Mouse (Mus musculus) cortical plate, adult 2 months (tissue): ENCODE data around the gene Msi2. TPM values are rescaled to one million over a fixed set of nuclear protein-coding genes. Genes with fewer than 3 reads are reported as not detected.

Experiments
- H3K27ac ChIP-seq: fragments of 200-500 bp; 2 replicates; pipeline ENCODE4 v1.5.1; 2012; ENCODE audit warnings: low read length, control low read depth, inconsistent platforms; ENCODE audit not compliant: insufficient read depth
- H3K4me1 ChIP-seq: fragments of 200-500 bp; 2 replicates; pipeline ENCODE4 v1.6.1; 2011; ENCODE audit warnings: low read length; ENCODE audit not compliant: control insufficient read depth, insufficient read depth
- H3K4me3 ChIP-seq: fragments of 200-500 bp; 2 replicates; pipeline ENCODE4 v1.5.1; 2011; ENCODE audit warnings: mild to moderate bottlenecking, low read length, control low read depth; ENCODE audit not compliant: insufficient read depth
- CTCF ChIP-seq: fragments of 200-500 bp; IDR thresholded peaks from 2 replicates; pipeline ENCODE4 v1.5.1; 2011; ENCODE audit warnings: mild to moderate bottlenecking, control low read depth, low read length; ENCODE audit not compliant: insufficient read depth; ENCODE audit errors: extremely low read depth
- POLR2A ChIP-seq: fragments of 200-500 bp; IDR thresholded peaks from 2 replicates; pipeline ENCODE4 v1.6.1; 2011; ENCODE audit warnings: mild to moderate bottlenecking, low read length, control low read depth; ENCODE audit not compliant: insufficient read depth; ENCODE audit errors: extremely low read depth
- polyA plus RNA-seq: library from polyadenylated mRNA; depleted of rRNA; stranded (reverse); fragments of >200 nt; gene quantifications from 2 replicates; pipeline ENCODE4 v1.2.3, GENCODE M21; 2012

The Msi2 gene
- polyA plus RNA-seq, 1 experiment = 57.5 TPM

DNA sequence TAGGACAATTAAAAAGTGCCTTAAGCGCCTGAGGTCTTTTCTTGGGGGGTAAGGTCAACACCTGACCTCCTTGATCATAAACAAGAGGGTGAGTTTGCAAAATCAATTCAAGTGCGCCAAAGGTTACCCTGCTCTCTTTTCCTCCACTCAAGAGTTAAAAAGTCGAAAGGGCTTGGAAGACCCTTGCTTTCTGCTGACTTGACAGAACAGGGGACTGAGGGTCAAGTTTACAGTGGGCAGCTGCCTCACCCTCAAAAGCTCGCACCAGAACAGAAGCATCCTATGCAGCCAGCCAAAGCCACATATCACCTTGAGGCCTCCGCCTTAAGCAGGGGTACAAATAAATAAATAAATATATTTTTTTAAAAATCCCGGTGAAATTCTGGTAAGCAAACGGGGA is 3.0 kb downstream of the Msi2 start:
- H3K4me3 ChIP-seq = no peak overlapping the region; the same call in 1 of the 2 replicates
- H3K4me1 ChIP-seq = no peaks in the 10 kb centered on the region
- no peak for TF ChIP-seq POLR2A
- no peak for TF ChIP-seq CTCF
- H3K27ac ChIP-seq = no peak overlapping the region

- H3K4me1 ChIP-seq = no peaks in the 10 kb centered on the region
- no peak overlapping the region for H3K4me3 ChIP-seq
- no peak for TF ChIP-seq POLR2A
- no peak for TF ChIP-seq CTCF
- no peak overlapping the region for H3K27ac ChIP-seq
Observed at GRCm38 (mm10) chr11:88714127-88714526, 4.2 kb downstream of the Msi2 start.

- no peak overlapping the region for H3K27ac ChIP-seq
- TF ChIP-seq POLR2A (no peak), CTCF (no peak)
- no peaks in the 10 kb centered on the region for H3K4me1 ChIP-seq
- H3K4me3 ChIP-seq = no peak overlapping the region
Observed at GRCm38 (mm10) chr11:88713479-88713878, 4.8 kb downstream of the Msi2 start.

GRCm38 (mm10) chr11:88709876-88710614 is 8.3 kb downstream of the Msi2 start:
- TF ChIP-seq POLR2A (no peak), CTCF (no peak)
- H3K4me3 ChIP-seq = no peak overlapping the region
- H3K4me1 ChIP-seq = no peaks in the 10 kb centered on the region
- H3K27ac ChIP-seq = no peak overlapping the region

GRCm38 (mm10) chr11:88707228-88707775 is 11.0 kb downstream of the Msi2 start:
- H3K4me3 ChIP-seq = no peak overlapping the region
- no peak overlapping the region for H3K27ac ChIP-seq
- H3K4me1 ChIP-seq = no peaks in the 10 kb centered on the region
- no peak for TF ChIP-seq POLR2A
- no peak for TF ChIP-seq CTCF

GRCm38 (mm10) chr11:88704688-88705087 is 13.6 kb downstream of the Msi2 start:
- Histone ChIP-seq H3K27ac (no peak overlapping the region), H3K4me3 (no peak overlapping the region), H3K4me1 (no peaks in the 10 kb centered on the region)
- TF ChIP-seq POLR2A (no peak), CTCF (no peak)

DNA sequence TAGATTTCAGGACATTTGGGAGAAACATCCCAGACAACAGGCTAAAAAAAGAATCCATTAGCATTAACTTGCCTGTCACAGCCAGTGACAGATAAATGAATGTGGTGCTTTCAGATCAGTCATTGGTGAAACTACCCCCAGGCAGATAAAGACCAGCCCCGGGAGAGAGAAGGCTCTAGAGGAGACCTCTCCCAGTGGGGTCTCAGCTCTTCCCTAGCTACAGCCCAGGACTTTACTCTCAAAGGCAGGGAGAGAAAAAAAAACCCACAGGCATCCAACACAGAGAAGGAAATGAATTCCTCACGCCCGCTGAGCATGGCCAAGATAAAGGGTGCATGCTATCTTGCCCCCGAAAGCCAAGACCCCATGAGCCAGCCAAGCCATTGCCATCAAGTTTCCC is 15.1 kb downstream of the Msi2 start:
- no peak overlapping the region for H3K4me3 ChIP-seq
- no peak for TF ChIP-seq POLR2A
- no peak for TF ChIP-seq CTCF
- H3K27ac ChIP-seq = no peak overlapping the region
- no peaks in the 10 kb centered on the region for H3K4me1 ChIP-seq

DNA sequence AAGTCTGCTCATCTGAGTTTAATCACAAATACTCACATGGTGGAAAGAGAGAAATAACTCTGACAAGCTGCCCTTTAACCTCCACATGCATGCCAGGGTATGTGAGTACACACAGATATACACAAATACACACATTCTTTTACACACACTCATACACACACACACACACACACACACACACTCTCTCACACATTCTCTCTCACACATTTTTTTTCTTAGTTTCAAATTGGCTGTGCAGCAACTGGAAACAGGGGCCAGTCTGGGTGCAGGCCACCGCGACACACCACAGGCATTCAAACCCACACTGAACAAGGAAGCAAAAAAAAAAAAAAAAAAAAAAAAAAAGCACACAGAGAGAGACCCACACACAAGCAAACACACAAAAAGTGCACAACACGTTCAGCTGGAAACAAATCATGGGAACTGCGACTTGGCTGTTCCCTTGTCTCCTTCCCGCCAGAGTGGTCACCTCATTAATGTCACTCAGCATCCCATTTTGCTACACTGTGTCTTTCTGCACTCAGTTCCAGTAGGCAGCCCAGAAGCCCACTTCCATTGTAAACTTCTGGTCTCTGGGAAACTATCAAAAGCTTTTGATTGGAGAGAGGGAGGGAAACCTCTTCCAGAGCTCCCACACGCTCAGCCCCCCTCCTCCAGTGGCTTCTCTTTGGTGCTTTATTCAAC is 16.2 kb downstream of the Msi2 start:
- Histone ChIP-seq H3K27ac (no peak overlapping the region), H3K4me3 (no peak overlapping the region), H3K4me1 (no peaks in the 10 kb centered on the region)
- no peak for TF ChIP-seq POLR2A
- no peak for TF ChIP-seq CTCF

- TF ChIP-seq CTCF (no peak), POLR2A (no peak)
- no peak overlapping the region for H3K4me3 ChIP-seq
- H3K4me1 ChIP-seq = no peaks in the 10 kb centered on the region
- no peak overlapping the region for H3K27ac ChIP-seq
Observed at GRCm38 (mm10) chr11:88701020-88701419, 17.3 kb downstream of the Msi2 start.
